Mouse (Mus musculus) kidney, postnatal 4 days (tissue): Measurements from ENCODE around the gene Sfmbt2.

Experiments
- DNase-seq, 2 experiments: peaks; one replicate each; pipeline ENCODE4 v3.0.0; 2021; ENCODE audit warnings: mixed read lengths in 2 of 2

Gene Sfmbt2

DNA sequence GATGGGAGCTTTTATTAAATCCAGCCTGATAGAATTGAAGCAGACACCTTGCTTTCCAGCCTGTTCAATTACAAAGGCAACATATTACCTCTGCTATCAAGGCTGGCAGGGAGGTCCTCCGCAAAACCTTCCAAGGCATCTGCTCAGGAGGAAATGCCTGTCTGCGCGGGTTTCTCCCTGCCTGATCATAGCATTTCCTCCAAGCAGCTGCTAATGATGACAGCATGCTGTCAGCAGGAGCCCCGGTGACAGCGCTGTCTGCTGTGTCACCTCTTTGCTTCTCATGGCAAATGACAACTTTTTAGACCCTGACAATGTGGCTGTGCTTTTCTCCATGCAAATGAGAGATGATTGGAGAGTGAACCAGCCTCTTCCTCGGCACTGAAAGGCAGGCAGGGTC lies 199.1 kb downstream of the Sfmbt2 start:
- DNase-seq: no peak

DNA sequence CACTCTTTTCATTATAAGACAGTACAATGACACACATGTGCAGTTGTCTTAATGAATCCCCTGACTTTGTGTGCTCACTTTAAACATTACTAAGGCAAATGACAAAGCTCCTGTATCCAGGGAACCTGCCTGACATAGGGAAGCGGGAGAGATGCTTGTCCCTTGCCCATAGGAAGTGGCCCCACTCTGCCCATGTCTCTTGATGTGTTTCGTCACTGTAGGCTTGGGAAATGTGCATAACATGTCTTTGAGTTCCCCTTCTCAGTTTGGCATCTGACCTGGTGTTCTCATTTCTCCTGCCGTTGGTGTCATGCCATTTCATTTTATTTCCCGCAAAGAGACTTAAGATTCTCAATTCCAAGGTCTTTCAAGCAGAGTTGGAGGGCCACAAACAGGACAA lies 202.0 kb downstream of the Sfmbt2 start:
- no peak for DNase-seq

DNA sequence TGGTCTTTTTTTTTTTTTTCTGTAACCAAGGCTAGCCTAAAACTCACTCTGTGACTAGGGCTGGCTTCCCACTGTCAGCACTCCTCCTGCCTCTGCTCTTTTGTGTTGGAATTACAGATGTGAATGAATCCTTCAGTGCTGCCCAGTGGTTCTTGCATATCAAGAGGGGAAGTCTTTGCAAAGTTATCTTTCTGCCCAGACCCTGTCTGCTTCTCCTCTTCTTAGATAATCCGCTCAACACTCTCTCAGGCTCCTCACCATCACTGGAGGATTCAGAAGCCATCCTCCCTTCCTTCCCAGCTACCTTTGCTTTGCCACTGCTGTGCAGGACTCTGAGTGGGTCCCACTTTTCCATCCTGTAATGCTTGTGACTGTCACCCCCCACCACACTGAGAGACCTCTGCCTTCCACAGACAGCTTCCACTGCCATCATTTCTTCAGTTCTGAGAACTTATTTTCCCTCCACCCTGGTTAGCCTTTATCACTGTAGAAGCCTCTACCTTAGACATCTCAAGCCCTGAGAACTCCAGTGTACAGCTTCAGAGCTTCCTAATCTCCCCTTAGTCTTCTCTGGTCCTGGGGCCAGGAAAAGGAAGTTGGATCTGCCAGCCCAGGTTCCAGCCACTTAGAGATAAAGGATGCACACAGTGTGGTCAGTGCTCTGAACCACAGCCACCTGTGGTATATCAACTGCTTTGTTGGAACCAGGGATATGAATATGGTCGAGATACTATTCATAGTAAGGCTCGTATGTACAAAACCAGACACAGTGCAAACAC lies 205.8 kb downstream of the Sfmbt2 start:
- no peak for DNase-seq

DNA sequence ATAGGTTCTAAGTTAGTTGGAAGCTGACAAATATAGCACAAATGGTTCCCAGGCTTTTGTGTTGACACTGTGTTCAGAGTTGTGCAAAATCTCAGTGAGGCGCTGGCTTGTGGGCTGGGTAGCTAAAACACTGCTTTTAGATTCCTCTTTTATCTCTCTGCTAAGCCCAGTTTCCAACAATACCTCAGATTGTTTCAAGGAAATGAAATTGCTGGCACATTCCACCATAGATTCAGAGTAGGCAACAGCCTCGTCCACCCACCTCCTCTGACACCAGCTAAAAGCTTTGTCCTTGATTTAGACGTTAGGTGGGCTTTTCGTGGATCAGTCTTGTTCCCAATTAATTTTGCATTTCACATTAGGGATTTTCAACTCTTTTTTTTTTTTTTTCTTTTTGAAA lies 212.4 kb downstream of the Sfmbt2 start:
- no peak for DNase-seq

DNA sequence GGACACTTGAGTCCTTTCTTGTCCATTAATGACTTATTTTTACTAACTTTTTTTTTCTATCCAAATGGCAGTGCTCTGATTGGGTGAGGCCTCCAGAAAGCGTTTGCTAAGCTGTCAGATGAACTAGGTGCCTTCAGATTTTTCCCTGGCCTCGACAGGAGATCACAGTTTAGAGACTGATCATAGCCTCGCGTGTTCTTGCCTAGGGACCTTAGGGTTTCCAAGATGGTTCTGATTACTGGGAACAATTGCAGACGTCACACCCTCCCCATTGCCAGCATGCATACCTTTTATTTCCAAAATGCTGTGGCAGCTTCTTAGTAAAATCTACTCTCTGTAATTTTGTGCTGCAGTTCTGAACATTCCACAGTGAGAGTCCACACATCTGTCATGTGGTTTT lies 212.8 kb downstream of the Sfmbt2 start:
- DNase-seq: no peak

DNA sequence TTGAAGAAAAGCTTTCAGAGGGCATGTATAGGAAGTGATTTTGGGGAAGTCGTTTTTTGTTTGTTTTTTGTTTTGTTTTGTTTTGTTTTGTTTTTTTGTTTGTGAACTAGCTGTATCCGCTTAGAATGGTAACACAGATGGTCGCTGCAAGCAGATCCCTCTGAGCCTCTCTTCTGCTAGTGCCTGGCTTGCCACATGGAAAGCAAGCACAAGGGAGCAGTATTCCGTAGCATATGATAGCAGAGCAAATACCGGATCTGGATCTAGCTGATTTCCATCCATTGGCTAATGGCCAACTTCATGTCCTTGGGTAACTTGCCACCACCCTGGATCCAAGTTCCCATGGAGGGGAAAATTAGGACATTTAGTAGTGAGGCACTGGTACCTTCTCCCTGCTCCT lies 221.0 kb downstream of the Sfmbt2 start:
- no peak for DNase-seq

DNA sequence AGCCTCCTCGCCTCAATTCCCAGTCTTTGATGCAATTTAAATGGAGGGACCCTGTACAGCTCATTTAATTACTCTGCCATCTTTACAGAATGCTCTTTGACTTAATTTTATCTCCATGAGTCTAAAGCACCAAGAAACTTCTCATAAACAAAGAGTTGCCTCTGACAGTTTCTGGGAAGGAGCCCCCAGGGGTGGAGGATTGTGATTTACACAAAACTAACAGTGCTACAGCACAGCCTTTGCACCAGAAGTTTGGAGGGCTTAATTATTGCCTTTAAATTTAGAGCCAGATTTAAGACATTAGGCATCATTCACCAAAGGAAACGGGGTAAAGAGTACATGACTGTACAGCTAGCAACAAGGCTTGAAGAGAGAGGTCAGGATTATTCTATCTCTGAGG lies 245.2 kb downstream of the Sfmbt2 start:
- peak; percentile 38 to 47 for DNase-seq
